Mouse (Mus musculus) intestine, postnatal 0 days (tissue): Measurements from ENCODE around the gene Gm28539. TPM values are rescaled to one million over a fixed set of nuclear protein-coding genes. Genes with fewer than 3 reads are reported as not detected.

ENCODE experiments used
- ATAC-seq: fragments of 200-750 bp; cut with Nextera tagmentation; 2 replicates; pipeline ENCODE4 v1.8.0; 2017; ENCODE audit warnings: mild to moderate bottlenecking, moderate TSS enrichment, moderate library complexity
- H3K27ac ChIP-seq: fragments of 300-500 bp; sonication (generic); 2 replicates; pipeline ENCODE4 v1.5.1; 2014; ENCODE audit warnings: mild to moderate bottlenecking, low read depth, low read length, moderate library complexity
- H3K27me3 ChIP-seq: fragments of 300-500 bp; sonication (generic); replicated peaks from 2 replicates; pipeline ENCODE4 v1.6.1; 2014; ENCODE audit warnings: low read length, mixed read lengths; ENCODE audit not compliant: control insufficient read depth, insufficient read depth
- H3K36me3 ChIP-seq: fragments of 300-500 bp; sonication (generic); 2 replicates; pipeline ENCODE4 v1.6.1; 2014; ENCODE audit warnings: mild to moderate bottlenecking, moderate library complexity; ENCODE audit not compliant: control insufficient read depth, insufficient read depth
- H3K4me1 ChIP-seq: fragments of 300-500 bp; sonication (generic); replicated peaks from 2 replicates; pipeline ENCODE4 v1.6.1; 2014; ENCODE audit warnings: antibody characterized with exemption, low read length, mixed read lengths; ENCODE audit not compliant: control insufficient read depth, insufficient read depth
- H3K4me2 ChIP-seq: fragments of 300-500 bp; sonication (generic); replicated peaks from 2 replicates; pipeline ENCODE4 v1.6.1; 2014; ENCODE audit warnings: low read depth, mild to moderate bottlenecking, moderate library complexity
- H3K4me3 ChIP-seq: fragments of 300-500 bp; sonication (generic); 2 replicates; pipeline ENCODE4 v1.5.1; 2014; ENCODE audit warnings: low read depth, low read length
- H3K9ac ChIP-seq: fragments of 300-500 bp; sonication (generic); 2 replicates; pipeline ENCODE4 v1.6.1; 2014; ENCODE audit warnings: mild to moderate bottlenecking, low read depth, low read length
- H3K9me3 ChIP-seq: fragments of 300-500 bp; sonication (generic); 2 replicates; pipeline ENCODE4 v1.6.1; 2016; ENCODE audit warnings: mixed run types; ENCODE audit not compliant: control insufficient read depth
- CTCF ChIP-seq: sonication (generic); IDR thresholded peaks from 2 replicates; pipeline ENCODE4 v1.5.1; 2016; ENCODE audit warnings: low read depth, mild to moderate bottlenecking, control low read depth, antibody characterized with exemption, moderate library complexity
- WGBS: fragments of 180-500 bp; shearing (Covaris S2); extraction: QIAGEN DNeasy Blood & Tissue Kit; methylation state at CpG from one replicate; pipeline ENCODE4 v1.1.7; 2014; 5-methylcytosine and 5-hydroxymethylcytosine counted together
- polyA plus RNA-seq: library from polyadenylated mRNA; unstranded; fragments of >200 nt; fragmentation: Nextera tagmentation; extraction: Ambion mirVana; gene quantifications from 2 replicates; pipeline ENCODE4 v1.2.1, GENCODE M21; 2015

Gene Gm28539
- polyA plus RNA-seq, 1 experiment from 2014 or later: not detected

- Histone ChIP-seq H3K27me3 (no peaks in the 10 kb centered on the region), H3K9ac (no peak overlapping the region), H3K27ac (no peak overlapping the region), H3K4me1 (no peaks in the 10 kb centered on the region), H3K4me3 (no peak overlapping the region), H3K9me3 (no peaks in the 10 kb centered on the region), H3K4me2 (no peak overlapping the region), H3K36me3 (no peaks in the 10 kb centered on the region)
- TF ChIP-seq CTCF: no peak
- ATAC-seq: no peak
- 74% methylated on average over 3 of the region's 3 CpGs for WGBS
These were observed 168.9 kb downstream of the Gm28539 start for GRCm38 (mm10) chr16:19005298-19005697.

Other genes starting within 250 kb of the Gm28539 start
- 0.93 and 1.0 TPM in 2 replicates for gene Tbx1, start 245.9 kb upstream of the Gm28539 start, polyA plus RNA-seq
- 1.6 and 2.4 TPM in 2 replicates for gene Gp1bb, start 214.2 kb upstream of the Gm28539 start, polyA plus RNA-seq
- gene Gm49601, start 210.2 kb upstream of the Gm28539 start, polyA plus RNA-seq: 0.34 and 1.4 TPM in 2 replicates
- 24.7 and 25.4 TPM in 2 replicates for gene Sept5, start 206.6 kb upstream of the Gm28539 start, polyA plus RNA-seq
- gene Cldn5, start 59.7 kb upstream of the Gm28539 start, polyA plus RNA-seq: 23.1 and 25.3 TPM in 2 replicates
- gene Ufd1, start 24.8 kb upstream of the Gm28539 start, polyA plus RNA-seq: 50.1 and 52.3 TPM in 2 replicates
- 8.9 and 9.3 TPM in 2 replicates for gene Cdc45, start 24.6 kb upstream of the Gm28539 start, polyA plus RNA-seq
- gene 2510002D24Rik, start within 50 bp of the Gm28539 start, polyA plus RNA-seq: 18.3 and 25.8 TPM in 2 replicates
- 74.1 and 77.8 TPM in 2 replicates for gene Mrpl40, start 40.3 kb downstream of the Gm28539 start, polyA plus RNA-seq
- gene Hira, start 40.5 kb downstream of the Gm28539 start, polyA plus RNA-seq: 6.9 and 8.3 TPM in 2 replicates